Mouse (Mus musculus) naive thymus-derived CD4-positive, alpha-beta T cell, adult 2 months (primary cell): Measurements from ENCODE around the gene Tldc1.

Experiments used
- DNase-seq: peaks from one replicate; pipeline ENCODE4 v3.0.0-alpha.2; 2011; ENCODE audit warnings: low read depth

The Tldc1 gene

GRCm38 (mm10) chr8:119765761-119766444, 12.3 kb downstream of the Tldc1 start:
- DNase-seq, result no peak

- DNase-seq, result no peak
Measured at GRCm38 (mm10) chr8:119765311-119765710, 12.9 kb downstream of the Tldc1 start.

GRCm38 (mm10) chr8:119762226-119763220, 15.7 kb downstream of the Tldc1 start:
- DNase-seq, result no peak

GRCm38 (mm10) chr8:119761692-119762091, 16.5 kb downstream of the Tldc1 start:
- DNase-seq, result no peak

GRCm38 (mm10) chr8:119756538-119756937, 21.7 kb downstream of the Tldc1 start:
- DNase-seq, result no peak

- DNase-seq, result no peak
Measured at GRCm38 (mm10) chr8:119756147-119756461, 22.1 kb downstream of the Tldc1 start.

- DNase-seq, result peak; percentile 61
Measured at GRCm38 (mm10) chr8:119755238-119756146, 22.7 kb downstream of the Tldc1 start.

- DNase-seq, result no peak
Measured at GRCm38 (mm10) chr8:119744604-119745003, 33.6 kb downstream of the Tldc1 start.

- DNase-seq, result peak; percentile 46
Measured at GRCm38 (mm10) chr8:119743291-119744026, 34.8 kb downstream of the Tldc1 start.

GRCm38 (mm10) chr8:119742409-119742808, 35.8 kb downstream of the Tldc1 start:
- no peak for DNase-seq

- DNase-seq, result no peak
Measured at GRCm38 (mm10) chr8:119740634-119741033, 37.6 kb downstream of the Tldc1 start.

GRCm38 (mm10) chr8:119738129-119738907, 39.9 kb downstream of the Tldc1 start:
- DNase-seq, result no peak

- no peak for DNase-seq
Measured at GRCm38 (mm10) chr8:119737093-119737900, 40.9 kb downstream of the Tldc1 start.

GRCm38 (mm10) chr8:119736348-119736917, 41.8 kb downstream of the Tldc1 start:
- DNase-seq, result no peak

- no peak for DNase-seq
Measured at GRCm38 (mm10) chr8:119732072-119732471, 46.1 kb downstream of the Tldc1 start.

GRCm38 (mm10) chr8:119728351-119728895, 49.8 kb downstream of the Tldc1 start:
- DNase-seq, result no peak

- no peak for DNase-seq
Measured at GRCm38 (mm10) chr8:119727093-119727492, 51.1 kb downstream of the Tldc1 start.

GRCm38 (mm10) chr8:119724596-119724995, 53.6 kb downstream of the Tldc1 start:
- no peak for DNase-seq

- DNase-seq, result peak; percentile 23
Measured at GRCm38 (mm10) chr8:119723676-119724075, 54.5 kb downstream of the Tldc1 start.
